Mouse (Mus musculus): ENCODE data around the gene Rgs3.
A peak's percentile ranks its signal among the peaks of the same experiment; 100 is the strongest.

Rgs3 gene

GRCm38 (mm10) chr4:62685268-62685667 is 125.6 kb downstream of the Rgs3 start:
- DNase-seq (ENCODE audit: low read depth, low spot score), result no peak

DNA sequence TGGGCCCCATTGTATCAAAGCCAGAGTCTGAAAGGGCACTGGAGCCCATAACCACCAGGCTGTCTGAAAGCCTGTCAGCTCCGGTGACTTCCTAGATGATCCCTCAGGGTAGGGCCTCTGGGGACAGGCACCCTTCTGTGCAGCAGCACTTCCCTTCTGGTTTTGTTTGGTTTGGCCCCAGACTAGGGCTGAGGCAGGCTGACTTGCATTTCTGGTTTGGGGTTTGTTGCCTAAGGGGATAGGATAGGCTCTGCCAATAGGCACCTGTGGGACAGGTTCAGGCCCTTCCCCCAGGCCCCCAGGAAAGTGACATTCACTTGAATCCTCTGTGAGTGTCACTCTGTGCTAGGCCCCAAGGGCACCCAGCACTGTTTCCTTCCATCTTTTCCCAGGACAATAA is 127.1 kb downstream of the Rgs3 start:
- no peak for DNase-seq (ENCODE audit: low read depth, low spot score)

DNA sequence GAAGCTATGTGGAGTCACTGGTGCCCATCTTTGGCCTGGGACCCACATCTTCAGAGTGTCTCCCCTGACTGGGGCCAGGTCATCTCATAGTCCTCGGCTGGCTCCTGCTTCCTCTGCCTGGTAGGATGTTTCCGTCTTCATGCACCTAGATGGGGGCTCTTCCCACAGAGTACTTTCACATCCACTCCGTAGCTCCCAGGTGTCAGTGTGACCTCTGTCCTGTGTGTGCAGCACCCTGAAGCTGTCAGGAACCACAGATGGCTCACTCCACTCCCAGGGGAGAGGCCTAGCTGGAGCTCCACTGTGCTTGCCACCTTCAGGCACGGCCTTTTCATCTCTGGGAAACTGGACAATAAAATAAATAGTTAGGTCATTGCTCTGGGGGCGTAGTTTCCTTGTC is 128.5 kb downstream of the Rgs3 start:
- no peak for DNase-seq (ENCODE audit: low read depth, low spot score)

- no peak for DNase-seq (ENCODE audit: low read depth, low spot score)
Observed at GRCm38 (mm10) chr4:62690997-62691396, 131.3 kb downstream of the Rgs3 start.

- no peak for DNase-seq (ENCODE audit: low read depth, low spot score)
Observed at GRCm38 (mm10) chr4:62691625-62692024, 132.0 kb downstream of the Rgs3 start.

- no peak for DNase-seq (ENCODE audit: low read depth, low spot score)
Observed at GRCm38 (mm10) chr4:62693839-62694238, 134.2 kb downstream of the Rgs3 start.

- DNase-seq (ENCODE audit: low read depth, low spot score), result no peak
Observed at GRCm38 (mm10) chr4:62694703-62695439, 135.2 kb downstream of the Rgs3 start.

DNA sequence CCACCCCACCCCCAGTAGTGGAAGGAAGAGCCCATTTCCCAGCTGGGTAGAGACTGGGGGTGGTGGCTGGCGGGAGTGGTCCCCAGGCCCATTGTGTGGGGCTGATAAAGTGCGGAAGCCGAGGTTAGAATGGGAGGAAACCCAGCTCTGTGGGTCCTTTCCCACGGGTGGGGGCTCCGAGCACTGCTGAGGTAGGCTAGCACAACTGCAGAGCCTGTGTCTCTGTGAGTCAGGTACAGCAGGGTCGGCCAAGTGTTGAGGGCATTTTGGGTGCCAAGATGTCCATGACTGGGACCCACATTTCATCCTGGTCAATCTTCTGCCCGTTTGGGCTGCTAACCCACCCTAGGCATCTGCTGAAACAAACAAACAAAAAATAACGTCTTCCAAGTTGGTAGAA is 135.9 kb downstream of the Rgs3 start:
- DNase-seq (ENCODE audit: low read depth, low spot score), result no peak

DNA sequence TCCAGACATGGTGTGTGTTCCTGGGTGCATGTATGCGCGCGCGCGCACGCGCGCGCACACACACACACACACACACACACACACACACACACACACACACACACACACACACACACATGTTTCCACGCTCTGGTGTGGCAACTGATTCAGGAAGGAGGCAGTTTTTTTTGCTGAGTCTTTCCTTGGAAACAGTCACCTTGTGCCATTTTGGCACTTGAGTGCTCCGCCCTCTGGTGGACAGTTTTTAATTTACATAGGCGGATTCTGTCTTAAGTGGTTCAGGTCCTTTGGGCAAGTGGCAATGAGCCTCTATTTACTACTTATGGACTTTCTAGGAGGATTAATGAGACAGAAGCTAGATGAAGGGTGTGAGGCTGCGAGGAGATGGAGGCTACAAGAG is 136.3 kb downstream of the Rgs3 start:
- DNase-seq (ENCODE audit: low read depth, low spot score), result peak; percentile 55

DNA sequence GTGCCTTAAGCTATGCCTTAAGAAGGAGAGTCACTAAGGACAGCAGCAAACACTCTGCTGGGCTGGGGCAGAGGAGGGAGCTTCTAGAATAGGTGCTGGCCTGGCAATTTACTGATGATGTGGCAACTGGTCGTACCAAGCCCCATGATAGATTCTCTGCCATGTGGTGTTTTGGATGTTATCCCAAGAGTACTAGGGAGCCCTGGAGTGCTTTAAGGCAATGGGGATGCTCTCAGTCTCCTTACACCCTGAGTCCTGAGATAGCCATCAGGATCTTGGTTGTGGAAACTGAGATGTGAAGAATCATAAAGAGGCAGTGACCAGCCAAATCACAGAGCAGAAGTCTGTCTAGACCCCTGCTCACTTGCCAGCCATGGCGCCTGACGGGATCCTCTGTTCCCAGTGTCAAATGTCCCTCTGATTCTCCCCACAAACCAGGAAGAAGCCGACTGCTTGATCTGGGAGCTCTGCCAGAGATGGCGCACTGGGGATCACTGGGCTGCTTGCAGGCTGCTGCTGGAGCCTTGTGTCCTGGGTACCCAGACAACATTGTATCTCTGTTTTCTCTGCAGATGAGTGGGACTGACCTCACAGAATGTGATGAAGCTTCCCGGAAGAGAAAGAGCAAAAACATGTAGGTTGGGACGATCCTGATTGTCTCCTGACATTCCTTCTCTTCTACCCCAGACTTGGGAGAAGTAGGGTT is 137.2 kb downstream of the Rgs3 start:
- no peak for DNase-seq (ENCODE audit: low read depth, low spot score)

DNA sequence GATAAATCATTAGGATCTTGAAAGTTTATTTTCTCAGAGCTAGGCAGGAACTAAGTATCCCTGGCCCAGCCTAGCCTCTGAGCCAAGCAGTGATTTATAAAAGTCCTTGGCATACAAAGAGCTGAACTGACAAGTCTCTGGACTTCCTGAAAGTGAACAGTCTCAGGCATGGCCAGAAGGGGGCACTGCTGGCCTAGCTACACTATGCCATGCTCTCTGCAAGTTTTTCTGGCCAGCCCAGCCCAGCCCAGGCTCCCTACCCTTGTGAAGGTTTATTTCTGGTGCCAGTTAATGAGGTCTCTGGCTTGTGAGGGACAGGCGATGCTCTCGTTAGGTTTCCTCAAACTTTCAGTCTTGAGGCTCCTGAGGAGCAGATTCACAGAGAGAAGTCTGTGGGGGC is 137.8 kb downstream of the Rgs3 start:
- peak; percentile 32 for DNase-seq (ENCODE audit: low read depth, low spot score)

DNA sequence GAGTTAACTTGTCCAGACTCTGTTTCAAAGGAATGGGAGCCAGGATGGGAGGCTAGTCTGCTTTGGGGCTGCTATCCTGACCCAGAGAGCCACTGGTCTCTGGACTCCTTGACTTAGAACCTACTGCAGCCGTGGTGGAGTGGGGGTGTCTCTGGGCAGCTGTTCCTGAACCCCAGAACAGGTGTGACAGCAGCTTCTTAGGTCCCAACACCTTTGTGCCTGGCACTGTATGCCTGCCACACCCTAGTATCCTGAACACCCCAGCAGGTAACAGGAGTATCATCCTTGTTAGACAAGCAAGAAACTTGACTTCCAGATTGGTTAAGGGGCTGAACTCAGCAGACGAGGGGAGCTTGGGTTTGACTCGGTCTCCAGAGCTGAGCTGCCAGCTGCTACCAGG is 138.9 kb downstream of the Rgs3 start:
- no peak for DNase-seq (ENCODE audit: low read depth, low spot score)

GRCm38 (mm10) chr4:62699191-62699812 is 139.7 kb downstream of the Rgs3 start:
- DNase-seq (ENCODE audit: low read depth, low spot score), result peak; percentile 82

GRCm38 (mm10) chr4:62700426-62700825 is 140.8 kb downstream of the Rgs3 start:
- no peak for DNase-seq (ENCODE audit: low read depth, low spot score)

DNA sequence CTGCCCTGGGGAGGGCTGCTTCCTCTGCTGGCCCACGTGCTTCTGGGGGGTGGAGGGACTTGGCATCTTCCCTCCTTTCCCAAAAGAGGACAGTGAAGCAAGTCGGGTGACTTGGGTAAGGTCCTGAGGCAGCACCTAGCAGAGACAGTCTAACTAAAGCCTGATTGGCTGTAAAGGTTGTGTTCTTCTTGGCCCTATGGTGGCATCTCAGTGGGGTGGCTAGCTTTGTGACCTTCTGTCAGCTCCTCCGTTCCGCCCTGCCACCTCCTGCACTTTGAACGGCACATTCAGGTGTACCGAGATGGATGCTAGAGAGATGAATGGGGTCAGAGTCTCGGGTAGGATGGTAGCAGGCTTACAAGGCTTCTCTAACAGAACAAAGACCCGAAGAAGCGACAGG is 143.5 kb downstream of the Rgs3 start:
- no peak for DNase-seq (ENCODE audit: low read depth, low spot score)

- DNase-seq (ENCODE audit: low read depth, low spot score), result no peak
Observed at GRCm38 (mm10) chr4:62704204-62704603, 144.6 kb downstream of the Rgs3 start.

- no peak for DNase-seq (ENCODE audit: low read depth, low spot score)
Observed at GRCm38 (mm10) chr4:62705013-62705412, 145.4 kb downstream of the Rgs3 start.

- DNase-seq (ENCODE audit: low read depth, low spot score), result no peak
Observed at GRCm38 (mm10) chr4:62705749-62706148, 146.1 kb downstream of the Rgs3 start.

DNA sequence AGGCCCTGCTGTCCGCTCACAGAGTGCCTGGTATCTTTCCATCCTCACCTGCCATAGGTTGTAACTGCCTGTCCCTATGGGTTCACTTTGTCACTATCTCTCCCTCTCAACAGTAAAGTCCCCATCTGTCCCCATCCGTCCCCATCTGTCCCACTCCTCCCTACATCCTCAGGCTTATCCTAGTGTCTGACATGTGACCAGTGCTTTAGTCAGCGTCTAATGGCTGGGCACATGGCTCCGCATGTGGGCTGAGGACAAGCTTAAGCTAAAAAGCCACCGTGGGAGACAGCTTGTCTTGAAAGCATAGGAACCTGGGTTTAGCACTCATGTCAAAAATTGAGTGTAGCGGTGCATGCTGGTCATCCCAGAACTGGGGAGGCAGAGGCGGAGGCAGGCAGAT is 148.4 kb downstream of the Rgs3 start:
- no peak for DNase-seq (ENCODE audit: low read depth, low spot score)

DNA sequence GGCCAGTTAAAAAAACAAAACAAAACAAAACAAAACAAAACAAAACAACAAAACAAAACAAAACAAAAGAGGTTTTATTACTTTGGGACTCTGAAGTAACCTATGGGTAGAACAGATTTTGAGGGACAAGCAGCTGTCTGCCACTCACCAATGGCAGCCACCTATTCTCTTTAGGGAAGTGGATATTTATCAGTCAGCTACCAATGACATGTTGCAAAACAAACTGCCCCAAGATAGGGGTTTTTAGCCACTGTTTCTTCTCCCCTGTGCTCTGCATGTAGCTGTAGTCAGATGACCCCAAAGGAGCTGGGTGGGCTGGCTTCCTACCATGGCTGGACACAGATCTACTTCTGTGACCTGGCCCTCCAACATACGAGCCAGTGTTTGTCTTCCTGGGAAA is 149.3 kb downstream of the Rgs3 start:
- no peak for DNase-seq (ENCODE audit: low read depth, low spot score)

- DNase-seq (ENCODE audit: low read depth, low spot score), result no peak
Observed at GRCm38 (mm10) chr4:62709448-62709847, 149.8 kb downstream of the Rgs3 start.

DNA sequence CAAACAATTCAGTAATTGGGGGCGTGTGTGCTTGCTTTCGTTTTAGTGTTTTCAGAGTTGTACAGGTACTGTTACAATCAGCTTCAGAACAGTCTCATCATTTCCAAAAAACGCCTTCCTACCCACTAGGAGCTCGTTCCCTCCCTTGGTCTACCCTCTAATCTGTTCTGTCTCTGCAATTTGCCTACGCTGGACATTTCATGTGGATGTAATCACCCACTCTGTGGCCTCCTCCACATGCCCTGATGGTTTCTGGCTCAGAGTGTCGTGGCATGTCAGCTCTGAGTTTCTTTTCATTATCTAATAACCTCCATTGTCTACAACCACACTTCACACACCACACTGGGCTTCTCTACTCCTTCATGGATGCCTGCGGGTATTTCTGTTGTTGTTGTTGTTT is 151.5 kb downstream of the Rgs3 start:
- no peak for DNase-seq (ENCODE audit: low read depth, low spot score)

- no peak for DNase-seq (ENCODE audit: low read depth, low spot score)
Observed at GRCm38 (mm10) chr4:62711582-62711981, 151.9 kb downstream of the Rgs3 start.
